Mouse (Mus musculus): ENCODE data around the gene Taf5l. TPM values are rescaled to one million over a fixed set of nuclear protein-coding genes. Genes with fewer than 3 reads are reported as not detected.

Taf5l gene
- polyA plus RNA-seq, 1 experiment from 2014 or later, result 36.1 TPM

DNA sequence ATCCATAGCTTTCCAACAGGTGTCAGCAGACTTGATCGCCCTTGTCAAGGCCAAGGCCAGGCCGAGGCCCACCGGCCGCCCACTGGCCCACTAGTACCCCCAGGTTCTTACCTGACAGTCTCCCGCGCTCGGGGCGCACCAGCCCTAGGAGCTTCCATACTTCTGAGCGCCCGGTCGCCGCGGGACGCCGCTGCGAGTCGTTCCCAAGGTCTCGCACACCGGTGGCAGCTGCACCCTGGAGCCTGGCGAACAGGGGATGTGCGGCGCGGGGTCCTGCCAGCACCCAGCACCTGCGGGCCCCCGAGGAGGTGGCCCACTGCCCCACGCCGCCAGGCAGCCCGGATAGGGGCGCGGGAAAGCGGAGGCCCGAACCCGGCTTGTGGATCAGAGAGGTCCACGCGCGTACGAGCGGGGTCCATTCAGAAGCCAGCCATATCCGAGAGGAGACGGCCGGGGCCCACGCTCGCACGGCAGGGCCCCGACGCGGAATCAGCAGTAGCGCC, 38.9 kb downstream of the Taf5l start:
- H3K27me3 ChIP-seq (replicated peaks; ENCODE audit: control insufficient read depth, insufficient read depth, low read length), result no peaks in the 10 kb centered on the region
- ATAC-seq (ENCODE audit: low read depth), result no peak
- 0% methylated on average over 13 of the region's 48 CpGs for WGBS
- H3K36me3 ChIP-seq (ENCODE audit: control insufficient read depth, insufficient read depth, low read length), result no peaks in the 10 kb centered on the region
- DNase-seq (ENCODE audit: low spot score), result no peak
- peak overlapping the region; percentile 86 for H3K4me2 ChIP-seq (ENCODE audit: low read depth, low read length)
- peaks cover 4% of the 10 kb centered on the region; the same call in 1 of the 2 replicates for H3K4me1 ChIP-seq (ENCODE audit: control insufficient read depth, insufficient read depth, low read length)
- peak overlapping the region; percentile 76; the same call in 1 of the 2 replicates for H3K27ac ChIP-seq (replicated peaks; ENCODE audit: low read depth, low read length)
- peak overlapping the region; percentile 75 for H3K9ac ChIP-seq (ENCODE audit: low read depth, low read length)
- H3K4me3 ChIP-seq (ENCODE audit: low read depth, low read length), result peak overlapping the region; percentile 69
- no peaks in the 10 kb centered on the region for H3K9me3 ChIP-seq (ENCODE audit: control insufficient read depth, low read length)

- no peak overlapping the region for H3K9ac ChIP-seq (ENCODE audit: low read depth, low read length)
- no peak for DNase-seq (ENCODE audit: low spot score)
- H3K27ac ChIP-seq (replicated peaks; ENCODE audit: low read depth, low read length), result no peak overlapping the region
- H3K9me3 ChIP-seq (ENCODE audit: control insufficient read depth, low read length), result no peaks in the 10 kb centered on the region
- peak overlapping the region; percentile 69 for H3K4me3 ChIP-seq (ENCODE audit: low read depth, low read length)
- peak overlapping the region; percentile 86 for H3K4me2 ChIP-seq (ENCODE audit: low read depth, low read length)
- H3K27me3 ChIP-seq (replicated peaks; ENCODE audit: control insufficient read depth, insufficient read depth, low read length), result no peaks in the 10 kb centered on the region
- H3K36me3 ChIP-seq (ENCODE audit: control insufficient read depth, insufficient read depth, low read length), result no peaks in the 10 kb centered on the region
- WGBS, result 38% methylated on average over 4 of the region's 4 CpGs
- no peak for ATAC-seq (ENCODE audit: low read depth)
- H3K4me1 ChIP-seq (ENCODE audit: control insufficient read depth, insufficient read depth, low read length), result peaks cover 4% of the 10 kb centered on the region; the same call in 1 of the 2 replicates
Measured at GRCm38 (mm10) chr8:123981674-123982073, 39.5 kb downstream of the Taf5l start.

DNA sequence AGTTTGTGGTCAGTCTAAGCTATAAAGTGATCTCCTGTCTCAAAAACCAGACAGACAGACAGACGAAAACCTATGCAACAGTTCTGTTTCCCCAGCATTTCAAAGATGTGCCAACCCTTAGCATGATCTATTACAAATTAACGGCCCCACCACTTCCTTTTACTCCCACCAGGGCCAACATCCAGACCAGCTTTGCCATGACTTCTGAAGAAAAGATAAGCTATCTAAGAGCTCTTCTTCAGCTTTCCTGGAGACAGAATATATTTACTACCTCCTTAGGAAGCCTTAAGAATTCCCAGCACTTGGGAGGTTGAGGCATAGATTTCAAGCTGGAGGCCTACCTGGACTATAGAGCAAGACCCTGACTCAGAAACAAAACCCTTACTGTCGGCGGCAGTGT, 41.0 kb downstream of the Taf5l start:
- no peak for DNase-seq (ENCODE audit: low spot score)
- WGBS, result 51% methylated on average over 4 of the region's 4 CpGs
- no peaks in the 10 kb centered on the region for H3K36me3 ChIP-seq (ENCODE audit: control insufficient read depth, insufficient read depth, low read length)
- H3K4me2 ChIP-seq (ENCODE audit: low read depth, low read length), result no peak overlapping the region
- no peaks in the 10 kb centered on the region for H3K9me3 ChIP-seq (ENCODE audit: control insufficient read depth, low read length)
- no peak overlapping the region for H3K27ac ChIP-seq (replicated peaks; ENCODE audit: low read depth, low read length)
- no peak for ATAC-seq (ENCODE audit: low read depth)
- peaks cover 4% of the 10 kb centered on the region; the same call in 1 of the 2 replicates for H3K4me1 ChIP-seq (ENCODE audit: control insufficient read depth, insufficient read depth, low read length)
- no peak overlapping the region for H3K4me3 ChIP-seq (ENCODE audit: low read depth, low read length)
- H3K9ac ChIP-seq (ENCODE audit: low read depth, low read length), result no peak overlapping the region
- no peaks in the 10 kb centered on the region for H3K27me3 ChIP-seq (replicated peaks; ENCODE audit: control insufficient read depth, insufficient read depth, low read length)

GRCm38 (mm10) chr8:123978926-123979325, 42.3 kb downstream of the Taf5l start:
- Histone ChIP-seq H3K4me1 (ENCODE audit: control insufficient read depth, insufficient read depth, low read length) (peaks cover 4% of the 10 kb centered on the region; the same call in 1 of the 2 replicates), H3K4me2 (ENCODE audit: low read depth, low read length) (no peak overlapping the region), H3K9me3 (ENCODE audit: control insufficient read depth, low read length) (no peaks in the 10 kb centered on the region), H3K36me3 (ENCODE audit: control insufficient read depth, insufficient read depth, low read length) (no peaks in the 10 kb centered on the region), H3K4me3 (ENCODE audit: low read depth, low read length) (no peak overlapping the region), H3K27ac (replicated peaks; ENCODE audit: low read depth, low read length) (no peak overlapping the region), H3K27me3 (replicated peaks; ENCODE audit: control insufficient read depth, insufficient read depth, low read length) (no peaks in the 10 kb centered on the region), H3K9ac (ENCODE audit: low read depth, low read length) (no peak overlapping the region)
- WGBS, result 81% methylated on average over 7 of the region's 8 CpGs
- ATAC-seq (ENCODE audit: low read depth) (no peak), DNase-seq (ENCODE audit: low spot score) (no peak)

GRCm38 (mm10) chr8:123978166-123978838, 42.9 kb downstream of the Taf5l start:
- Histone ChIP-seq H3K27ac (replicated peaks; ENCODE audit: low read depth, low read length) (no peak overlapping the region), H3K4me1 (ENCODE audit: control insufficient read depth, insufficient read depth, low read length) (peaks cover 4% of the 10 kb centered on the region; the same call in 1 of the 2 replicates), H3K36me3 (ENCODE audit: control insufficient read depth, insufficient read depth, low read length) (no peaks in the 10 kb centered on the region), H3K9me3 (ENCODE audit: control insufficient read depth, low read length) (no peaks in the 10 kb centered on the region), H3K4me3 (ENCODE audit: low read depth, low read length) (no peak overlapping the region), H3K4me2 (ENCODE audit: low read depth, low read length) (no peak overlapping the region), H3K9ac (ENCODE audit: low read depth, low read length) (peak overlapping the region; percentile 30; the same call in 1 of the 2 replicates), H3K27me3 (replicated peaks; ENCODE audit: control insufficient read depth, insufficient read depth, low read length) (no peaks in the 10 kb centered on the region)
- ATAC-seq (ENCODE audit: low read depth) (no peak), DNase-seq (ENCODE audit: low spot score) (no peak)
- WGBS, result 57% methylated on average over 14 of the region's 14 CpGs

DNA sequence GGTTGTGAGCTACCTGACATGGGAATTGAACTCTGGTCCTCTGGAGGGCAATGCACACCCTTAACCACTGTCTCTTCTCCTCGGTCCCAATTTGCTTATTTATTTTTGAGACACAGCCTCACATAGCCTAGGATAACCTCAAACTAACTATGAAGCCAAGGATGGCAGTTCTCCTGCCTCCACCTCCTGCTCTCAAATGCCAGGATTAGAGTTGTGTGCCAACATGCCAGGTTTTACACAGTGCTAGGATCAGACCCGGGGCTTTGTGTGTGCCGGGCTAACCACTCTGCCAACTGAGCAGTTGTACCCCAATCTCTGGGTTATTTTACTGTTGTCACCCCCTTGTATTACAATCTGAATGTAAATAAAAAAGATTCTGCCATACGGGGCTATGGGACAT, 43.7 kb downstream of the Taf5l start:
- no peak for ATAC-seq (ENCODE audit: low read depth)
- DNase-seq (ENCODE audit: low spot score), result no peak
- 82% methylated on average over 4 of the region's 4 CpGs for WGBS
- H3K4me3 ChIP-seq (ENCODE audit: low read depth, low read length), result no peak overlapping the region
- H3K4me1 ChIP-seq (ENCODE audit: control insufficient read depth, insufficient read depth, low read length), result peaks cover 4% of the 10 kb centered on the region; the same call in 1 of the 2 replicates
- H3K4me2 ChIP-seq (ENCODE audit: low read depth, low read length), result no peak overlapping the region
- no peaks in the 10 kb centered on the region for H3K9me3 ChIP-seq (ENCODE audit: control insufficient read depth, low read length)
- no peak overlapping the region for H3K27ac ChIP-seq (replicated peaks; ENCODE audit: low read depth, low read length)
- no peaks in the 10 kb centered on the region for H3K36me3 ChIP-seq (ENCODE audit: control insufficient read depth, insufficient read depth, low read length)
- no peak overlapping the region for H3K9ac ChIP-seq (ENCODE audit: low read depth, low read length)
- no peaks in the 10 kb centered on the region for H3K27me3 ChIP-seq (replicated peaks; ENCODE audit: control insufficient read depth, insufficient read depth, low read length)

DNA sequence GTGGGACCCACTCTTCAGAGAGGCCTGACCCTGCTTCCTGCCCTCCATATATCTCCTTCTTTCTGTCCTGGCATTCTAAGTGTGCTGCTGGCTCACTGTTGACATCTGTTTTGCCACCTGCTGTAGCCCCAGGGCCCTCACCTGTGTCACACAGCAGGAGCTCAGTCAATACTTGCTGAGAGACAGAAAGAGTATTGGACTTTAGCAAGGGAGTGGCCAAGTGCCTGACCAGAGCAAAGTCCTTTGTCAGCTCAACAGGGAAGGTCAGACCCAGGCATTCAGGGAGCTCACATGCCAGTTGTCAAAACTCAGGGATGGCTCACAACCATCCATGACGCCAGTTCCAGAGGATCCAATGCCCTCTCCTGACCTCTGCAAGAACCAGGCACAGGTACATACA, 47.7 kb downstream of the Taf5l start:
- DNase-seq (ENCODE audit: low spot score), result no peak
- 0 out of 2 replicates have a peak, but pooled peaks cover 4% of the 10 kb centered on the region for H3K36me3 ChIP-seq (ENCODE audit: control insufficient read depth, insufficient read depth, low read length)
- H3K4me1 ChIP-seq (ENCODE audit: control insufficient read depth, insufficient read depth, low read length), result no peaks in the 10 kb centered on the region
- no peaks in the 10 kb centered on the region for H3K27me3 ChIP-seq (replicated peaks; ENCODE audit: control insufficient read depth, insufficient read depth, low read length)
- no peak overlapping the region for H3K27ac ChIP-seq (replicated peaks; ENCODE audit: low read depth, low read length)
- no peak overlapping the region for H3K4me2 ChIP-seq (ENCODE audit: low read depth, low read length)
- no peak overlapping the region for H3K4me3 ChIP-seq (ENCODE audit: low read depth, low read length)
- no peaks in the 10 kb centered on the region for H3K9me3 ChIP-seq (ENCODE audit: control insufficient read depth, low read length)
- 68% methylated on average over 1 of the region's 1 CpGs for WGBS
- H3K9ac ChIP-seq (ENCODE audit: low read depth, low read length), result no peak overlapping the region
- ATAC-seq (ENCODE audit: low read depth), result no peak

DNA sequence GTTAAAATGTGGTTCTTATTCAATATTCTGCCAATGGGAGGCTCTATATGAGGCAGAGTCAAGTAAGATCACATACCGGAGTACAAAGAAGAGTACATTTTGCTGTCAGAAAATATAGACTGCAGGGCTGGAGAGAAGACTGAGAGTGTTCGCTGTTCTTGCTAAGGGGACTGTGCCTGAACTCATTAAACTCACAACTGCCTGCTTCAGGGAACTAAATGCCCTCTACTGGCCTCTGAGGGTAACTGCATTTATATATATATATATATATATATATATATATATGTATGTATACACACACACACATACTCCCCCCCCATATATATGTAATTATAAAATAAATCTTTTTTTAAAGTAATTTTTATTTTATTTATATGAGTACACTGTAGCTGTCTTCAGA, 54.3 kb downstream of the Taf5l start:
- 73% methylated on average over 2 of the region's 2 CpGs for WGBS
- peak; percentile 74 for DNase-seq (ENCODE audit: low spot score)

GRCm38 (mm10) chr8:123961371-123961770, 59.8 kb downstream of the Taf5l start:
- WGBS, result 55% methylated on average over 1 of the region's 1 CpGs
- DNase-seq (ENCODE audit: low spot score), result no peak
- no peak overlapping the region for H3K27ac ChIP-seq (replicated peaks; ENCODE audit: low read depth, low read length)
- no peak overlapping the region for H3K4me2 ChIP-seq (ENCODE audit: low read depth, low read length)
- H3K9ac ChIP-seq (ENCODE audit: low read depth, low read length), result no peak overlapping the region
- H3K4me1 ChIP-seq (ENCODE audit: control insufficient read depth, insufficient read depth, low read length), result no peaks in the 10 kb centered on the region
- ATAC-seq (ENCODE audit: low read depth), result no peak
- H3K27me3 ChIP-seq (replicated peaks; ENCODE audit: control insufficient read depth, insufficient read depth, low read length), result no peaks in the 10 kb centered on the region
- H3K9me3 ChIP-seq (ENCODE audit: control insufficient read depth, low read length), result no peaks in the 10 kb centered on the region
- H3K36me3 ChIP-seq (ENCODE audit: control insufficient read depth, insufficient read depth, low read length), result peaks cover 26% of the 10 kb centered on the region
- H3K4me3 ChIP-seq (ENCODE audit: low read depth, low read length), result no peak overlapping the region

More for the DNA sequence above, 54.3 kb downstream of the Taf5l start:
- H3K4me2 ChIP-seq (ENCODE audit: low read depth, low read length), result no peak overlapping the region
- H3K27me3 ChIP-seq (replicated peaks; ENCODE audit: control insufficient read depth, insufficient read depth, low read length), result no peaks in the 10 kb centered on the region
- no peak overlapping the region for H3K4me3 ChIP-seq (ENCODE audit: low read depth, low read length)
- H3K9ac ChIP-seq (ENCODE audit: low read depth, low read length), result no peak overlapping the region
- H3K27ac ChIP-seq (replicated peaks; ENCODE audit: low read depth, low read length), result no peak overlapping the region
- H3K4me1 ChIP-seq (ENCODE audit: control insufficient read depth, insufficient read depth, low read length), result no peaks in the 10 kb centered on the region
- H3K9me3 ChIP-seq (ENCODE audit: control insufficient read depth, low read length), result no peaks in the 10 kb centered on the region
- ATAC-seq (ENCODE audit: low read depth), result no peak
- peaks cover 14% of the 10 kb centered on the region for H3K36me3 ChIP-seq (ENCODE audit: control insufficient read depth, insufficient read depth, low read length)

Measured in embryonic facial prominence, embryonic 14.5 days (tissue).